Mouse (Mus musculus) gastrocnemius, postnatal 14 days (tissue): ENCODE measurements around the gene Parva. TPM values are rescaled to one million over a fixed set of nuclear protein-coding genes. Genes with fewer than 3 reads are reported as not detected.

ENCODE experiments used
- DNase-seq: peaks from one replicate; pipeline ENCODE4 v3.0.0; 2021; ENCODE audit warnings: mixed read lengths
- intact Hi-C: fragments of 180-260 bp; cut with DNase I; formaldehyde crosslinking; loops from one replicate; pipeline ENCODE4 v1.15.1; 2025; ENCODE audit warnings: low total_unique reads
- total RNA-seq, 2 experiments: library from RNA; stranded (reverse); gene quantifications; 2 replicates each; pipeline ENCODE4 v1.2.3; 2021

Parva gene
- total RNA-seq, 2 experiments from 2014 or later, result 36.1 to 41.5 TPM

- intact Hi-C loops, result no loop called here
- no peak for DNase-seq
These were observed 139.7 kb downstream of the Parva start for GRCm38 (mm10) chr7:112567004-112567403.

GRCm38 (mm10) chr7:112568961-112569360 lies 141.7 kb downstream of the Parva start:
- intact Hi-C loops, result no loop called here
- DNase-seq, result no peak

GRCm38 (mm10) chr7:112581621-112582020 lies 154.3 kb downstream of the Parva start:
- intact Hi-C loops, result no loop called here
- DNase-seq, result no peak

- DNase-seq, result no peak
- intact Hi-C loops, result no loop called here
These were observed 155.6 kb downstream of the Parva start for GRCm38 (mm10) chr7:112582882-112583405.

- no peak for DNase-seq
- intact Hi-C loops, result no loop called here
These were observed 160.1 kb downstream of the Parva start for GRCm38 (mm10) chr7:112587449-112587848.

GRCm38 (mm10) chr7:112589530-112589929 lies 162.2 kb downstream of the Parva start:
- DNase-seq, result no peak
- intact Hi-C loops, result no loop called here

- no peak for DNase-seq
- intact Hi-C loops, result no loop called here
These were observed 166.3 kb downstream of the Parva start for GRCm38 (mm10) chr7:112593586-112593985.

GRCm38 (mm10) chr7:112595226-112595850 lies 168.0 kb downstream of the Parva start:
- intact Hi-C loops, result no loop called here
- DNase-seq, result peak; percentile 18

GRCm38 (mm10) chr7:112599650-112600049 lies 172.3 kb downstream of the Parva start:
- intact Hi-C loops, result no loop called here
- DNase-seq, result no peak

- intact Hi-C loops, result no loop called here
- DNase-seq, result no peak
These were observed 172.9 kb downstream of the Parva start for GRCm38 (mm10) chr7:112600163-112600562.

- intact Hi-C loops, result no loop called here
- no peak for DNase-seq
These were observed 175.7 kb downstream of the Parva start for GRCm38 (mm10) chr7:112602966-112603365.

- intact Hi-C loops, result no loop called here
- peak; percentile 35 for DNase-seq
These were observed 176.3 kb downstream of the Parva start for GRCm38 (mm10) chr7:112603496-112604170.

- no peak for DNase-seq
- intact Hi-C loops, result no loop called here
These were observed 176.9 kb downstream of the Parva start for GRCm38 (mm10) chr7:112604209-112604608.

- intact Hi-C loops, result no loop called here
- no peak for DNase-seq
These were observed 186.9 kb downstream of the Parva start for GRCm38 (mm10) chr7:112614046-112614790.

- DNase-seq, result peak; percentile 31
- intact Hi-C loops, result no loop called here
These were observed 187.7 kb downstream of the Parva start for GRCm38 (mm10) chr7:112614791-112615668.

GRCm38 (mm10) chr7:112620322-112621179 lies 193.2 kb downstream of the Parva start:
- intact Hi-C loops, result no loop called here
- DNase-seq, result no peak

- intact Hi-C loops, result no loop called here
- no peak for DNase-seq
These were observed 200.2 kb downstream of the Parva start for GRCm38 (mm10) chr7:112627481-112627880.

- DNase-seq, result no peak
- intact Hi-C loops, result no loop called here
These were observed 207.4 kb downstream of the Parva start for GRCm38 (mm10) chr7:112634505-112635213.
